Mouse (Mus musculus): ENCODE results near the gene Dapk2.
"Not testable (repeated sequence)": the region's sequence is repeated elsewhere in the genome, so short reads cannot be mapped to it uniquely, and the experiment has no call there.

Gene Dapk2

GRCm38 (mm10) chr9:66275267-66275991, 117.4 kb downstream of the Dapk2 start:
- peak; percentile 21 for DNase-seq (ENCODE audit: low read depth, low spot score)

GRCm38 (mm10) chr9:66276062-66276461, 118.0 kb downstream of the Dapk2 start:
- DNase-seq (ENCODE audit: low read depth, low spot score), result peak; percentile 11

- peak; percentile 82 for DNase-seq (ENCODE audit: low read depth, low spot score)
Observed at GRCm38 (mm10) chr9:66276697-66277385, 118.8 kb downstream of the Dapk2 start.

GRCm38 (mm10) chr9:66279647-66280046, 121.6 kb downstream of the Dapk2 start:
- no peak for DNase-seq (ENCODE audit: low read depth, low spot score)

- DNase-seq (ENCODE audit: low read depth, low spot score), result no peak
Observed at GRCm38 (mm10) chr9:66280496-66280895, 122.5 kb downstream of the Dapk2 start.

GRCm38 (mm10) chr9:66281501-66281951, 123.5 kb downstream of the Dapk2 start:
- DNase-seq (ENCODE audit: low read depth, low spot score), result peak; percentile 54

GRCm38 (mm10) chr9:66282582-66282981, 124.6 kb downstream of the Dapk2 start:
- peak; percentile 63 for DNase-seq (ENCODE audit: low read depth, low spot score)

- peak; percentile 86 for DNase-seq (ENCODE audit: low read depth, low spot score)
Observed at GRCm38 (mm10) chr9:66283565-66284203, 125.7 kb downstream of the Dapk2 start.

GRCm38 (mm10) chr9:66285241-66285640, 127.2 kb downstream of the Dapk2 start:
- not testable (repeated sequence) for DNase-seq (ENCODE audit: low read depth, low spot score)

- DNase-seq (ENCODE audit: low read depth, low spot score), result no peak
Observed at GRCm38 (mm10) chr9:66285901-66286300, 127.9 kb downstream of the Dapk2 start.

GRCm38 (mm10) chr9:66290727-66291126, 132.7 kb downstream of the Dapk2 start:
- DNase-seq (ENCODE audit: low read depth, low spot score), result no peak

- no peak for DNase-seq (ENCODE audit: low read depth, low spot score)
Observed at GRCm38 (mm10) chr9:66293319-66293718, 135.3 kb downstream of the Dapk2 start.

GRCm38 (mm10) chr9:66294227-66294626, 136.2 kb downstream of the Dapk2 start:
- DNase-seq (ENCODE audit: low read depth, low spot score), result no peak

- DNase-seq (ENCODE audit: low read depth, low spot score), result no peak
Observed at GRCm38 (mm10) chr9:66294980-66295410, 137.0 kb downstream of the Dapk2 start.

GRCm38 (mm10) chr9:66295577-66296120, 137.6 kb downstream of the Dapk2 start:
- no peak for DNase-seq (ENCODE audit: low read depth, low spot score)

GRCm38 (mm10) chr9:66298783-66299182, 140.8 kb downstream of the Dapk2 start:
- no peak for DNase-seq (ENCODE audit: low read depth, low spot score)

- no peak for DNase-seq (ENCODE audit: low read depth, low spot score)
Observed at GRCm38 (mm10) chr9:66300448-66301027, 142.5 kb downstream of the Dapk2 start.

- no peak for DNase-seq (ENCODE audit: low read depth, low spot score)
Observed at GRCm38 (mm10) chr9:66304320-66305090, 146.5 kb downstream of the Dapk2 start.

- DNase-seq (ENCODE audit: low read depth, low spot score), result peak; percentile 7
Observed at GRCm38 (mm10) chr9:66305121-66306112, 147.4 kb downstream of the Dapk2 start.

- DNase-seq (ENCODE audit: low read depth, low spot score), result no peak
Observed at GRCm38 (mm10) chr9:66306414-66306813, 148.4 kb downstream of the Dapk2 start.

Measured in ZHBTc4 (cell line).